Mouse (Mus musculus): ENCODE data around the gene Zfp644. TPM values are rescaled to one million over a fixed set of nuclear protein-coding genes. Genes with fewer than 3 reads are reported as not detected.

The Zfp644 gene
- polyA plus RNA-seq, 2 experiments, result 38.9 to 85.4 TPM

DNA sequence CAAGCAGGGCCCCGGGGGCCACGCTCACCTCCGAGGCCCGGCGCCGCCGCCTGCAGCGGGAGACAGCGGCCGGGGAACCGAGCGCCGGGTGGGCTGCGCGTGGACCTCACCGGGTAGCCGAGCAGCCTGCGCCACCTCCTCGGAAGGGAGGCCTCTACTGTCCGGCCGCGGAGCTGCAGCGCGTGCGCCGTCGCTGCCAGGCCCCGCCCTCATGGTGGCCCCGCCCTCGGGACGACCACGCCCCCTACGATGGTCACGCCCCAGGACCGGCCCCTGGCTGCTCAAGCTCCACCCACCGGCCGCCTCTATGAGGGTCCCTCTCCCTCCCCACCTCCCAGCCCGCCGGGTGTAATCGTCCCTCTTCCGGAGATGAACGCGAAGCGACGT, 122.5 kb downstream of the Zfp644 start:
- H3K4me1 ChIP-seq (ENCODE audit: control insufficient read depth, insufficient read depth, low read length), result no peaks in the 10 kb centered on the region; the same call in 1 of the 2 replicates
- ATAC-seq (ENCODE audit: low FRiP score, low read depth) (peak; percentile 96), DNase-seq (ENCODE audit: low spot score) (peak; percentile 74)
- H3K4me3 ChIP-seq (replicated peaks; ENCODE audit: low read length), result peak overlapping the region; percentile 57
- under 1% methylated on average over 32 of the region's 45 CpGs for WGBS
- no peak for TF ChIP-seq POLR2A (IDR thresholded peaks at IDR 0.05; ENCODE audit: borderline replicate concordance, extremely low read depth, insufficient read depth, insufficient read length)
- peaks cover 39% of the 10 kb centered on the region for H3K27me3 ChIP-seq (ENCODE audit: control insufficient read depth, insufficient read depth, low read length)
- H3K4me2 ChIP-seq (replicated peaks; ENCODE audit: low read depth, low read length, severe bottlenecking), result peak overlapping the region; percentile 99
- no peaks in the 10 kb centered on the region for H3K9me3 ChIP-seq (ENCODE audit: control insufficient read depth, low read length)
- H3K36me3 ChIP-seq (ENCODE audit: control insufficient read depth, insufficient read depth, low read length), result no peaks in the 10 kb centered on the region
- H3K9ac ChIP-seq (ENCODE audit: low read depth, low read length, severe bottlenecking), result peak overlapping the region; percentile 58
- H3K27ac ChIP-seq (replicated peaks; ENCODE audit: low read depth, low read length), result no peak overlapping the region

GRCm38 (mm10) chr5:106573742-106574559, 123.1 kb downstream of the Zfp644 start:
- Histone ChIP-seq H3K9me3 (ENCODE audit: control insufficient read depth, low read length) (no peaks in the 10 kb centered on the region), H3K27ac (replicated peaks; ENCODE audit: low read depth, low read length) (no peak overlapping the region), H3K4me1 (ENCODE audit: control insufficient read depth, insufficient read depth, low read length) (no peaks in the 10 kb centered on the region; the same call in 1 of the 2 replicates), H3K4me2 (replicated peaks; ENCODE audit: low read depth, low read length, severe bottlenecking) (peak overlapping the region; percentile 99), H3K36me3 (ENCODE audit: control insufficient read depth, insufficient read depth, low read length) (no peaks in the 10 kb centered on the region), H3K9ac (ENCODE audit: low read depth, low read length, severe bottlenecking) (peak overlapping the region; percentile 58), H3K4me3 (replicated peaks; ENCODE audit: low read length) (peak overlapping the region; percentile 57), H3K27me3 (ENCODE audit: control insufficient read depth, insufficient read depth, low read length) (peaks cover 39% of the 10 kb centered on the region)
- no peak for TF ChIP-seq POLR2A (IDR thresholded peaks at IDR 0.05; ENCODE audit: borderline replicate concordance, extremely low read depth, insufficient read depth, insufficient read length)
- no peak for DNase-seq (ENCODE audit: low spot score)
- 6% methylated on average over 39 of the region's 55 CpGs for WGBS
- ATAC-seq (ENCODE audit: low FRiP score, low read depth), result peak; percentile 56

Other genes with a start within 250 kb of the Zfp644 start
- gene Barhl2, start 239.1 kb downstream of the Zfp644 start, polyA plus RNA-seq (2012; rRNA removed), result 0.06 and 0.12 TPM in 2 replicates
- not detected in 2 replicates for gene Barhl2, start 239.1 kb downstream of the Zfp644 start, polyA plus RNA-seq (2014; fragmentation: Nextera tagmentation; extraction: Ambion mirVana)
- gene Gm17304, start 88.2 kb downstream of the Zfp644 start, polyA plus RNA-seq (2012; rRNA removed), result not detected in 2 replicates
- gene Gm17304, start 88.2 kb downstream of the Zfp644 start, polyA plus RNA-seq (2014; fragmentation: Nextera tagmentation; extraction: Ambion mirVana), result not detected in 2 replicates
- 1.7 and 1.9 TPM in 2 replicates for gene Hfm1, start 229.0 kb upstream of the Zfp644 start, polyA plus RNA-seq (2012; rRNA removed)
- 1.3 and 1.7 TPM in 2 replicates for gene Hfm1, start 229.0 kb upstream of the Zfp644 start, polyA plus RNA-seq (2014; fragmentation: Nextera tagmentation; extraction: Ambion mirVana)